In genomic region chr15:97212501-97213477, GRCm38 (mm10) we compare ENCODE assay signal across 17 mouse cellular contexts. TPM values are rescaled to one million over a fixed set of nuclear protein-coding genes. Genes with fewer than 3 reads are reported as not detected.
DNase-seq lines count a peak whose midpoint lies in the region; ATAC-seq lines count a peak whose summit lies in the region.
"Had no signal": no experiment of that assay in that cellular context is flagged by ENCODE, and none has a peak within 500 bp of the region (broad histone marks: within the 10 kb centered on the region; RNA-seq: fewer than 3 reads in every experiment).

No protein-coding gene starts in this region.

- 0 out of 2 replicates have a peak, but pooled peaks cover 5% of the 10 kb centered on the region for H3K4me1 ChIP-seq in liver, embryonic 15.5 days (replicated peaks)
- no peaks in the 10 kb centered on the region for H3K4me1 ChIP-seq in kidney, embryonic 16.5 days (ENCODE audit: insufficient read depth, low read length)
- H3K4me1 ChIP-seq: embryonic facial prominence, embryonic 12.5 days; forebrain, embryonic 10.5 days; hindbrain, embryonic 13.5 days; limb, embryonic 15.5 days had no signal

- peak; percentile 10 for DNase-seq in thymus, postnatal 25 days
- no peak for DNase-seq in thymus, postnatal 36 days
- DNase-seq in cerebellum, adult 9-10 months = no peak
- DNase-seq: cerebellum, postnatal 36 days; heart, adult 2 months; kidney, postnatal 14 days; midbrain, embryonic 14.5 days had no signal

- H3K4me2 ChIP-seq in liver, embryonic 15.5 days = peak overlapping the region; percentile 18; the same call in 1 of the 2 replicates
- H3K4me2 ChIP-seq in kidney, embryonic 16.5 days (replicated peaks; ENCODE audit: low read depth, low read length) = no peak overlapping the region
- H3K4me2 ChIP-seq: embryonic facial prominence, embryonic 12.5 days; hindbrain, embryonic 13.5 days; limb, embryonic 15.5 days had no signal

- no peaks in the 10 kb centered on the region for H3K36me3 ChIP-seq in liver, embryonic 15.5 days (replicated peaks)
- no peaks in the 10 kb centered on the region for H3K36me3 ChIP-seq in kidney, embryonic 16.5 days (ENCODE audit: insufficient read depth, low read length)
- H3K36me3 ChIP-seq: embryonic facial prominence, embryonic 12.5 days; forebrain, embryonic 10.5 days; hindbrain, embryonic 13.5 days; limb, embryonic 15.5 days had no signal

- no peak overlapping the region for H3K9ac ChIP-seq in liver, embryonic 15.5 days
- H3K9ac ChIP-seq in kidney, embryonic 16.5 days (replicated peaks; ENCODE audit: low read length) = no peak overlapping the region
- H3K9ac ChIP-seq: embryonic facial prominence, embryonic 12.5 days; hindbrain, embryonic 13.5 days; limb, embryonic 15.5 days had no signal

- peak; percentile 99 for ATAC-seq in granulocyte monocyte progenitor cell, adult 5-6 weeks (replicated peaks; ENCODE audit: poor library complexity, severe bottlenecking)
- ATAC-seq in liver, embryonic 15.5 days (ENCODE audit: insufficient read depth) = peak; percentile 28; the same call in 1 of the 2 replicates
- ATAC-seq in neutrophil, adult 5-6 weeks (ENCODE audit: extremely low read depth, insufficient number of reproducible peaks, low FRiP score, poor library complexity, severe bottlenecking) = 0 out of 2 replicates have a peak, but pooled peaks have one; percentile 33
- ATAC-seq in kidney, embryonic 16.5 days (ENCODE audit: low FRiP score, low TSS enrichment) = no peak
- no peak for ATAC-seq in erythroblast, adult 5-6 weeks (replicated peaks; ENCODE audit: low FRiP score, poor library complexity, severe bottlenecking)
- ATAC-seq: intestine, postnatal 0 days had no signal

- H3K9me3 ChIP-seq in liver, embryonic 15.5 days (replicated peaks) = no peaks in the 10 kb centered on the region
- no peaks in the 10 kb centered on the region for H3K9me3 ChIP-seq in kidney, embryonic 16.5 days (ENCODE audit: low read length)
- H3K9me3 ChIP-seq: embryonic facial prominence, embryonic 12.5 days; forebrain, embryonic 10.5 days; hindbrain, embryonic 13.5 days; limb, embryonic 15.5 days had no signal

- H3K4me3 ChIP-seq in liver, embryonic 15.5 days (replicated peaks) = no peak overlapping the region
- H3K4me3 ChIP-seq in kidney, embryonic 16.5 days (ENCODE audit: low read length) = no peak overlapping the region
- H3K4me3 ChIP-seq: embryonic facial prominence, embryonic 12.5 days; forebrain, embryonic 10.5 days; heart, adult 2 months; hindbrain, embryonic 13.5 days; limb, embryonic 15.5 days had no signal

- no peaks in the 10 kb centered on the region for H3K27me3 ChIP-seq in liver, embryonic 15.5 days
- no peaks in the 10 kb centered on the region for H3K27me3 ChIP-seq in kidney, embryonic 16.5 days (ENCODE audit: insufficient read depth, low read length)
- H3K27me3 ChIP-seq: embryonic facial prominence, embryonic 12.5 days; hindbrain, embryonic 13.5 days; limb, embryonic 15.5 days had no signal

- WGBS in liver, embryonic 15.5 days (ENCODE audit: insufficient replicate concordance) = 27% methylated on average over 17 of the region's 17 CpGs
- 79% methylated on average over 17 of the region's 17 CpGs for WGBS in kidney, embryonic 16.5 days

- H3K27ac ChIP-seq in liver, embryonic 15.5 days (replicated peaks) = 0 out of 2 replicates have a peak overlapping the region, but pooled peaks have one; percentile 1
- H3K27ac ChIP-seq in kidney, embryonic 16.5 days (ENCODE audit: low read length) = no peak overlapping the region
- H3K27ac ChIP-seq: embryonic facial prominence, embryonic 12.5 days; forebrain, embryonic 10.5 days; heart, adult 2 months; hindbrain, embryonic 13.5 days; limb, embryonic 15.5 days had no signal

RNA-seq across cellular contexts. Expression of gene Pced1b, which starts 34.1 kb away (rescaled TPM):
- total RNA-seq in granulocyte monocyte progenitor cell, adult 5-6 weeks (2014; fragmentation: Nextera tagmentation) = 32.8 and 48.3 TPM in 2 replicates
- total RNA-seq in granulocyte monocyte progenitor cell, adult 5-6 weeks (2017) = 12.3 and 13.7 TPM in 2 replicates
- 3.5 and 5.0 TPM in 2 replicates for polyA plus RNA-seq in liver, embryonic 15.5 days (2015; fragmentation: Nextera tagmentation; extraction: Ambion mirVana)
- 19.5 and 21.4 TPM in 2 replicates for total RNA-seq in neutrophil, adult 5-6 weeks (2017)
- polyA plus RNA-seq in kidney, embryonic 16.5 days (2015; fragmentation: Nextera tagmentation; extraction: Ambion mirVana) = 6.0 and 6.3 TPM in 2 replicates
- 11.3 and 19.4 TPM in 2 replicates for total RNA-seq in erythroblast, adult 5-6 weeks (2015; ENCODE audit: low replicate concordance)
- 6.0 and 17.7 TPM in 2 replicates for total RNA-seq in erythroblast, adult 5-6 weeks (2017; ENCODE audit: low replicate concordance)

RNA-seq across cellular contexts. Expression of gene Amigo2, which starts 34.3 kb away (rescaled TPM):
- 0.79 TPM in 1 of 2 replicates, not detected in the other for total RNA-seq in granulocyte monocyte progenitor cell, adult 5-6 weeks (2014; fragmentation: Nextera tagmentation)
- 0.26 and 1.2 TPM in 2 replicates for total RNA-seq in granulocyte monocyte progenitor cell, adult 5-6 weeks (2017)
- 0.91 and 0.99 TPM in 2 replicates for polyA plus RNA-seq in liver, embryonic 15.5 days (2015; fragmentation: Nextera tagmentation; extraction: Ambion mirVana)
- 3.9 and 5.0 TPM in 2 replicates for total RNA-seq in neutrophil, adult 5-6 weeks (2017)
- 11.4 and 12.8 TPM in 2 replicates for polyA plus RNA-seq in kidney, embryonic 16.5 days (2015; fragmentation: Nextera tagmentation; extraction: Ambion mirVana)
- 0.42 TPM in 1 of 2 replicates, not detected in the other for total RNA-seq in erythroblast, adult 5-6 weeks (2015; ENCODE audit: low replicate concordance)
- 0.42 and 0.85 TPM in 2 replicates for total RNA-seq in erythroblast, adult 5-6 weeks (2017; ENCODE audit: low replicate concordance)

Comparison
In these comparisons a context has a peak if more than half of its experiments do, and no peak if none do; other contexts are left out.
1. ATAC-seq: peak in granulocyte monocyte progenitor cell, adult 5-6 weeks (single experiment), liver, embryonic 15.5 days (single experiment) and neutrophil, adult 5-6 weeks (single experiment); none in kidney, embryonic 16.5 days (single experiment) and erythroblast, adult 5-6 weeks (single experiment).